Mouse (Mus musculus) brain, adult 2 months (tissue): ENCODE results near the gene Ptpn6.

ENCODE experiments used
- DNase-seq: peaks from one replicate; pipeline ENCODE4 v3.0.0; 2011; ENCODE audit warnings: low read depth, low spot score

Ptpn6 gene

DNA sequence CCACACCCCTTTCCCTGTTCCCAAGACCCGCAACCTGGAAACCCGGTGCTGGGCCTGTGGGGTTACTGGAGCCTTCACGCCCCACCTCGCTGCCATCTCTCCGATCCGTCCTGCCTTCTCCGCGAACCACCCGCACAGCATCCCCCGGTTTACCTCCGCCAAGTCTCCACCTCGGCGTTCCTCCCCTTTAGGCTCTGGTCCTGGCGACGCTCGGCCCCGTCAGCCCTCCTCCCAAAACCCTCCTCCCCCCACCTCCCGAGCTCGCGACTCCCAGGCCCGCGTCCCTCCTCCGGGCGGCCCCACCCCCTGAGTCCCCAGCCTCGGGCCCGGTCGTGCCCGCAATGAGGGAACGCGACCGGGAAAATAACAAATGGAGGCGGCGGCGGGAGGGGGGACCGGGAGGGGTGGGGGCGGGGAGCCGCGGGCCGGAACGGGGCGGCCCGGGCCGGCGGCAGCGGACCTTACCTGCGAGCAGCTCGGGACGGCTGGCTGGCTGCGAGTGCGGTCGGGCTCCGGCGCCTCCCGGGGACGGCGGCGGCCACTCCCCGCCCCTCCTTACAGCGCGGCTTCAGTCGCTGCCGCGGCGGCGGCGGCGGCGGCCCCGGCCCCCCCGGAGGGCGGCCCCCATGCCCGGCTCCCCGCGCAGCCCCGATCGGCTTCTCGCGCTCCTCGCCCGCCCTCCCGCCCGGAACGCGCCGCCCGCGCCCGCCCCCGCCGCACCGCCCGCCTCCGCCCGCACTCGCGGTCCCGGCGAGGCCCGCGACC, 17.5 kb upstream of the Ptpn6 start, which contains the start of the genes Gm45234 and Atn1:
Gene Gm45234, minus strand, starts transcription at position 191 of the 765 bp plus-strand sequence.
Gene Atn1, minus strand, starts transcription at position 694 of the 765 bp plus-strand sequence.
- peak; percentile 89 for DNase-seq

GRCm38 (mm10) chr6:124755306-124755705, 16.8 kb upstream of the Ptpn6 start:
- no peak for DNase-seq

DNA sequence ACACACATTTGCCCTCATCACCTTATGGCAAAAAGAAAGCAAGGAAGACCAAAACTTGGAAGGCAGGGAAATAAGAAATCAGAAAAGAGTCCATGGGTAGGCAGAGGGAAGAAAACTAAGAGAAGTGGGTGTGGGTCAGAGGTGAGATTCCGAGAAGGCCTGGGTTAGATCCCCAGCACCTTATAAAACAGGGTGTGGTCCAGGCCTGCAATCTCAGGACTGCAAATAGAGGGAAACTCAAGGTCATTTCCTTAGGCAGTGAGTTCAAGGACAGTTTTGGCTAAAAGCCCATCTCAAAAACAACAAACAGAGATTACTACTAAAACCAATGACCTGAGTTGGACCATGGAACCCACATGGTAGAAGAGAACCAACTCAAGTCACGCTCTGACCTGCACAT, 15.3 kb upstream of the Ptpn6 start:
- no peak for DNase-seq

- DNase-seq: no peak
Measured at GRCm38 (mm10) chr6:124750405-124750804, 11.9 kb upstream of the Ptpn6 start.

- no peak for DNase-seq
Measured at GRCm38 (mm10) chr6:124746654-124747632, 8.4 kb upstream of the Ptpn6 start.

DNA sequence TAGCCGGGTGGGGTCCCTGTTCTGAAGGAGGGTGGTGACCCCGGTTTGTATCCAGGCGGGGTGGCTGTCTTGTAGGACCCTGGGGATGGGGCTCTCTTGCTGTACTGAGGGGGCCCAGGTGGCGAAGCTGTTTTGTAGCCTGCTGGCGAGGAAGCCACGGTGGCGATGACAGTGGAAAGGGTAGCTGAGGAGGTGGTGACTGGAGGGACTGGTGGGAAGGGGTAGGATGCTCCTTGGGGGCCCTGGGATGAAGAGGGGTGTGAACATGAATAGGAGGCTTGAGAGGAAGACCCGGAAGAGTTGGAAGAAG, 7.7 kb upstream of the Ptpn6 start:
- DNase-seq: no peak

- DNase-seq: peak; percentile 99
Measured at GRCm38 (mm10) chr6:124745490-124746295, 7.2 kb upstream of the Ptpn6 start.

DNA sequence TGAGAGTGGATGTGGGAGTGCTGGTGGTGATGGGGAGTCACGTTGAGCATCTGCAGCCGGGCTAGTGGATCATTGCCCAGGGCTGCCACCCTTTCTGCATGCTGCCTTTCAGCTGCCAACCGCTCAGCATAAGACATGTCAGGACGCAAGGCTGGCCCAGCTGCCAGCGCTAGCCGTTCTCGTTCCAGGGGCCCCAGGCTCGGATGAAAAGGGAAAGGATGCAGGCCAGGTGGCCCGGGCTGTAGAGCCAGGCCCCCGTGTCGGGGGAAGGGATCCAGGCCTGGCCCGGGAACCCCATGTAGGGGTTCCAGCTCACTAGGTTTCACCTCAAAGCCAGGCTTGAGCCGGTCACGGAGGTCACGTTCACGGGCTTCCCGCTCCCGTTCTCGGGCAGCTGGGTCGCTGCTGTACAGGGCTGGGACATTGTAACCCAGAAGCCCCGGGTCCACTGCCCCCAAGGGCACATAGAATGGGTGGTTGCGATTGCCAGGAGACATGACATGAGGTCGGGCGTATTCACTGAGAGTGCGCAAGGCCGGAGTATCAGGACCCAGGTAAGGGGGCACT, 6.3 kb upstream of the Ptpn6 start:
- peak; percentile 65 for DNase-seq

DNA sequence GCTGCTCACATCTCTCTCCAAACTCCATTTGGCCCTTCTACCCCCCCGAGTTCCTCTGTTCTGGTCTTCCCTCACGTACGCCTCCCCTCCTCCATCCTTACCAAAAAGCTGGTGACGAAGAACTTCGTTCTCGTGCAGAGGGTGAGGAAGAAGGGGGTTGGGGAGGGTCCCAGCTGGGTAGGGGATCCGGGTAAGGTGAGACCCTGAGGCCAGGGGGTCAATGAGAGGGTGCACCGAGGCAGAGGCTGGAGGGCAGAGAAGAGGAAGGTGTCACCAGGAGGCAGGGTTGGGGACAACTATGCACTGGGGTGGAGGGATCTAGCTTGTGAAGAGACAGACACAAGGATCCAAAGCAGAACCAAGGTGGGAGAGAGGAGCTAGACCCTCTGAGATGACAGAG, 5.1 kb upstream of the Ptpn6 start:
- DNase-seq: no peak

- no peak for DNase-seq
Measured at GRCm38 (mm10) chr6:124742839-124743514, 4.5 kb upstream of the Ptpn6 start.

DNA sequence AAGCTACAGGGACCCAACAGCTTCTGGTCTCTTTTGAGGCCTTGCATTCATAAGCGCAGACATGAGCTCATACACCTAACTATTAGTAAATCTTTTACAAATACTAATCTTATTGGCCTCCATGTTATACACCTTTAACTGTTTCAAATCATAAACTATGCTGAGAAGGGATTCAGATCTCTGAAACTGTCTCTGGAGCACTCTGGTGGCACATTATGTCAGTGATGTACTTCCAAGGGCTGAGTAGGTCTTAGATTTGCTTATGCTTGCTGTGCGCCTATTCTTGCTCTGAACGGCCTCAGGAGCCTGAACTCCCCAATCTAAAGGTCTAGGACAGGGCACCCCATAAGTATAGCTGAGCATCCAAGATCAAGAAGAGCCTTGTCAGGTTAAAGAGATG, 3.3 kb upstream of the Ptpn6 start:
- DNase-seq: no peak

DNA sequence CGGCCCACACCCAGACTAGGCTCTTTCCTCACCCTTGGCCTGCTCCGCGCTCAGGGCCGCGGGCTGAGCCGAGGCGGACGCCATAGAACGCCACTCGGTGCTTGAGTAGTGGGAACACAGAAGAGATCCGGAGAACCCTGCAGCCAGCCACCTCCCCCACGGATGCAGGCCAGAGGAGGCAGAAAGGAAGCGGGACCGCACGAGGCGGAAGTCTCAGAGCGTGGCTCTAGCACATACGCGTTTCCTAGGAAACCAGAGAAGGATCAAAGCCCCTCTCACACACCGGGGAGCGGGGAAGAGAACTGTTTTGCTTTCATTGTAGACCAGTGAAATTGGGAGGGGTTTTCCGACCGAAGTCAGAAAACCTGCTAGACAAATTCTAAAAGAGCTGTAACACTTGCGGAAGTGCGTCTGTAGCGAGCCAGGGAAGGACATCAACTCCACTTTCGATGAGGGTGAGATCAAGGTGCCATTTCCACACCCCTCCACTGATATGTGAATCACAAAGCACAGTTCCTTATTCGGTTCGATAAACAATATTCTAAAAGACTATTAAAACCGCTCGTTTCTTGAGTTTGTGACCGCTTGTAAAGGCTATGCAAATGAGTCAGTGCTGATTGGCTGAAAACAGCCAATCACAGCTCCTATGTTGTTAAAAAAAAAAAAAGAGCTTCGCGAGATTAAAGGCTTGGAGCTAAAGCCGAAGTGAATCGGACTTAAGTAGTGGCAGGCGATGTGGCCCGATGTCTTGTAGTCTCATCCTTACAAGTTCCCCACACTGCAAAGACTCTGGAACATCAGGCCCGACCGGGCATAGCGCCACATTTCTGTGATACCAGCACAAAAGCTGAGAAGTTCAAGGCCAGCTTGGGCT, 2.6 kb upstream of the Ptpn6 start, which contains the start of gene Grcc10:
Gene Grcc10, minus strand, starts transcription at position 487 of the 874 bp plus-strand sequence.
- DNase-seq: peak; percentile 97

DNA sequence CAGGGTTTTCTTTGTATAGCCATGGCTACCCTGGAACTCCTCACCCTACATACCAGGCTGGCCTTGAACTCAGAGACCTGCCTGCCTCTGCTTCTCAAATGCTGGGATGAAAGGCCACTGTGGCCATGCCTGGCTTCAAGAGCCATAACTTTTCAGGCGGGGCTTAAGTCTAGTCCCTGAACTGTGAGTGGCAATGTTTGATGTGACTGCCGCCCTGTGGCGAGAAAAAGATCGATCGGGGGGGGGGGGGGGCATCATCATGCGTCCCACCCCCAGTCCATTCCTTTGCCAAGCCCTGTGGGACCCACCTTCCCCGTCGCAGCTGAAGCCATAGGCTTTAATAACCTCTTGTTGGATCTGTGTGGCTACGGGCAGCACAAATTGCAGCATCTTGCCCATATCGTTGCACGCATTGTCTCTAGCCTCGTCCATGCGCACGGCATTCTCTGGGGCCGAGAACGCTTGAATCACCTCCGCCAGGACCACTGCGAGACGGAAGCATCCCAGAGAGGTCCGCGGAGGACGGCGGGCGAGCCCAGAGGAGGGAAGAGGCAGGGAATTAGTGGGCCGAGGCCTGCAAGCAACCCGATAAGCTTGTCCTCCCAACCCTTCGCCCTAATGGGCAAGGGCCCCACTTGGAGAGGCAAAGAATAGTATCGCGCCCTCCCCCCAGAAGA, 1.8 kb upstream of the Ptpn6 start:
- peak; percentile 85 for DNase-seq

- no peak for DNase-seq
Measured at GRCm38 (mm10) chr6:124739231-124739796, 800 bp upstream of the Ptpn6 start.

DNA sequence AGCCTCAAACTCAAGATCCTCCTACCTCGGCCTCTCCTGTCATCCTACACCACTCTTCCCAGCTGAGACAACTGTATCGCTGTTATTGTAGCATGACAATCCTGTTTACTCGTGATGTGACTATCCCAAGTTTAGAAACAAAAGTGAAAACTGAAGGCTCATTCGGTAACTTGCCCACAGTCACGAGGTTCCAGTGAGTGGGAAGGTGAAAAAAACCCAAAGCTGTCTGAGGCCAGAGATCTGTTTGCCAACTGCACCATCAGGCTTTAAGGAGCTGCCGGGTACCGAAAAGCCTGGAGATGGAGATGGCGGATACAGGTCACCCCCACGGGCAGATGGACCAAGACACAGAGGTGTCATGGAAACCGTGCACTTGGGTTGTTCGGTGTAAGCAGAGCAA, 1.5 kb downstream of the Ptpn6 start:
- peak; percentile 66 for DNase-seq

DNA sequence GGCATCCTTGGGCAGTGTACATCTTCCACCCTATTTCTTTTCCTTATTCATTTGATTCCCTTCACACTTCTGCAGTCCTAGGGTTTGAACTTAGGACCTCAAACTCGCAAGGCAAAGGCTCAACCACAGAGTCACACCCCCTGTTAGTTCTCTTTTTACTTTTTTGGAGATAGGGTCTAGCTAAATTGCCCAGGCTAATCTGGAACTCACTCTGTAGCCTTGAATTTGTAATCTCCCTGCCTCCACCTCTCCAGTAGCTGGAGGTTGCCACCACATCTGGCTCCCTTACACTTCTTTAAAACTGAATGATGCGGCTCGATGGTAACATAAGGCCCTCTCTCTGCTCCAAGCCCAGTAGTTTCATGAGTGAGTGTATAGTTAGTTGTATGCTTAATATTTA, 4.1 kb downstream of the Ptpn6 start:
- DNase-seq: no peak

- DNase-seq: no peak
Measured at GRCm38 (mm10) chr6:124732476-124733370, 5.8 kb downstream of the Ptpn6 start.

- no peak for DNase-seq
Measured at GRCm38 (mm10) chr6:124731038-124731437, 7.5 kb downstream of the Ptpn6 start.
